Mouse (Mus musculus): ENCODE measurements around the gene Rpl35a.
"Not testable (repeated sequence)": the region's sequence is repeated elsewhere in the genome, so short reads cannot be mapped to it uniquely, and the experiment has no call there.

The Rpl35a gene

DNA sequence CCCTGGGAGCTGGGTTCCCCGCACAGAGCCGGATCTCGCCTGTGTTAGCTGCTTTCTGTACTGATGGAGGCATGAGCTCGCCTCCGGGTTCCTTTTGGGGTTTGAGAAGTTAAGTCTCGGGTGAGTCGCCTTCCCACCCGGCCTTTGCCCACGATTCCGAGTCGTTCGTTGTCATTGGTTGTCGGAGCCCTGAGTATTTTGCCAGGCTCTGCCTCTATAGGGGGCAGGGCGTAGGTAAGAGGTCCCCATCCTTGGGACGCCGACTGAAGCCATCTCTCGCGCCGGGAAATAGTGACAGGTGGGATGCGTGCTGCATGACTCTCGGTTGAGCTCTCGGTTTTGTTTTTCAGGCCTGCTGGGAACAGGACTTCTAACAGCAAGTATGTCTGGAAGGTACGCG, 533 bp downstream of the Rpl35a start:
- peak in 1 of 2 experiments; percentile 17 for DNase-seq

DNA sequence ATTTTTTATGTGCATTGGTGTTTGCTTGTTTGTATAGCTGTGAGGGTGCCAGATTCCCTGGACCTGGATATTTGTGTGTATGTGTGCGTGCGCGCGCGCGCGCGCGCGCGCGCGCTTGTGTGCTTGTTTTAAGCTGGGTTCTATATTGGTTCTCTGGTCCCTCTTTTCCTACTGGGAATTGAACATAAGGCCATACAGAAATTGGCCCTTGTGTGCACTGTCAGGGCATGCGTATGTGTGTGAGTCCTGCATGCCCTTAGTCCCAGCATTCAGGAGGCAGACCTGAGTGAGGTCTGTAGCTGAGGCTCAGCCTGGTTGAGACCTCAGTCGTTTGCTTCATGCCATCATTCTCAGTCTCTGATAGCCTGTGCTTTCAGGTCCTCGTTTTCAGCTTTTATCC, 1.8 kb downstream of the Rpl35a start:
- DNase-seq, result no peak

DNA sequence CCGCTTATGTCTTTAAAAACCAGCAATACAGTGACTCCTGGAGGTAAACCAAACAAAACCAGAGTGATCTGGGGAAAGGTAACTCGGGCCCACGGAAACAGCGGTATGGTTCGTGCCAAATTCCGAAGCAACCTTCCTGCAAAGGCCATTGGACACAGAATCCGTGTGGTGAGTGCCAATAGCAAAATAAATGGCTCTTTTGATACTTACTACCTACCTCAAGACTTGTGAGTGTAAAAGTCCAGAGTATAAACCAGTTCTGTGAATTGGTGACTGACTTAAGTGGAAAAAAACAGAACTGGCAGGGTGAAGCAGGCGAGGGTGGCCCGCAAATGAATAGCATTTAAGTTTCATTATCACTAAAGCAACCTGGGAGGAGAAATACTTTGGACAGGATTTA, 2.4 kb downstream of the Rpl35a start:
- DNase-seq, result not testable (repeated sequence)

DNA sequence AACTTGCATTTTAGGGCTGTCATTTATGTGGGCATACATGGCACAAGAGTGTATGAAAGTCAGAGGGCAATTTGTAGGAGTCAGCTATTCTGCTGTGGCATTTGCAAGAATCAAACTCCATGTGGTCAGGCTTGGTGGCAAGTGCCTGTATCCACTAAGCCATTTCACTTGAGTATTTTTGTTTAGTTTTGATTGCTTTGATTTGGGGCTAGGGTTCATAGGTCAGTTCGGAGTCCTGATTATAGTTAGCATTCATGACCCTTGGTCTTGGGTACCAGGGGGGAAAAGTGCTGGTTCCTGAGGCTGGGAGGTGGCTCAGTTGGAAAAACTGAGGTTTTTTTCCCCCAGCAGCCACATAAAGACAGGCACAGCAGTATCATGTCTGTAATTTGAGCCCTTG, 3.2 kb downstream of the Rpl35a start:
- DNase-seq, result no peak

DNA sequence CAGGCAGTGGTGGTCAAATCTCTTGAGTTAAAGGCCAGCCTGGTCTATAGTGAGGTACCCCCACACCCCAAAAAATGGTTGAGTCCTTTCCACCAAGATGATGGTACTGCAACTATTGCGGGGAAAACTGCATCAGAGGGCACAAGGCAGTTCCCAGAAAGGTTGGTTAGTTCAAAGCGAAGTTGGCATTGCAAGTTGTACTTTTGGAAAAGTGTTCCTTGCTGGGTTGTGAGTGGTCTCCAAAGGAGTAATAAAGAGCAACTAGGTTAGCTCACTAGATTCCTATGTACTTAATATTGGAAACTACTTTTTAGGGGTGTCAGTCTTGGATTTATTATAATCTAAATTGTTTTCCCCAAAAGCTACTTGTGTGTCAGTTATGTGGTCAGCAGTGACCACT, 4.7 kb downstream of the Rpl35a start:
- DNase-seq, result no peak

DNA sequence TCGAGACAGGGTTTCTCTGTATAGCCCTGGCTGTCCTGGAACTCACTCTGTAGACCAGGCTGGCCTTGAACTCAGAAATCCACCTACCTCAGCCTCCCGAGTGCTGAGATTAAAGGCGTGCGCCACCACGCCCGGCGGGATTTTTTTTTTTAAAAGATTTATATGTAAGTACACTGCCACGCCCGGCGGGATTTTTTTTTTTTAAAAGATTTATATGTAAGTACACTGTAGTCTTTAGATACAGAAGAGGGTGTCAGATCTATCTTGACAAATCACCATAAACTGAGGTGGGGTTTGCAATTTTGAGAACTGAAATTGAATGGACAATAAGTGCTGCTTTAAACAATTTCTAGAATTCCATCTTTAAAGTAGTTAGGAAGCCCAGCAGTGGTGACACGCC, 5.1 kb downstream of the Rpl35a start:
- no peak for DNase-seq

DNA sequence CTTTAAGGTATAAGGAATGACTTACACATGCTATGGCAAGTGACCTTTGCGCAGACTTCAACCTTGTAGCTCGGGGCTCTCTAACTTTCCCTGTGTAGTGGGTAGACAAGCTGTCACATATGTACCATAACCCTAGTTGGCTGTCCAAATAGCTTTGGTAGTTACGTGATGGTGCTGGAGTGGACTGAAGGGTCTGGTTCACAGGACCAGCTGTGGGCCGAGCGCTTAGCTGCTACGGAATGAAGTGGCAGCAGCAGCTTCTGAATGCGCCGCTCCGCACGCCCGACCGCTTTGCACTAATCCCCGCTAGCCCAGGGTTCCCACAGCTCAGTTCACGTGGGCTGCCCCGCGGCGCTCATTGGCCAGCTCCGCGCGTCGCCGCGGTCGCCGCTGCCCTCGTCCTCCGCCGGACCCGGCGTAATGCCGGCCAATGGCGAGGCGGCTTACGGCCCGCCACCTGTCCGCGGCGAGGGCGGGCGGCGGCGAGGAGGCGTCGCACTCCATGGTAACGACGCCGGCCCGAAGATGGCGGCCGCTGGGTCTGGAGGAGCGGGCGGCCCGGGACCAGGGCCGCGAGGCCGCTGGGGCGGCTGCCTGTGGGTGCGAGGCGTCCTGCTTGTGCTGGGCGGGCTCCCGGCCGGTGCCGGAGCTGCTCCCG, 5.9 kb downstream of the Rpl35a start, which contains the start of gene Lmln:
Gene Lmln (plus strand): TSS at position 498 of the 658 bp plus-strand sequence.
- DNase-seq, result peak; percentile 93 to 94

DNA sequence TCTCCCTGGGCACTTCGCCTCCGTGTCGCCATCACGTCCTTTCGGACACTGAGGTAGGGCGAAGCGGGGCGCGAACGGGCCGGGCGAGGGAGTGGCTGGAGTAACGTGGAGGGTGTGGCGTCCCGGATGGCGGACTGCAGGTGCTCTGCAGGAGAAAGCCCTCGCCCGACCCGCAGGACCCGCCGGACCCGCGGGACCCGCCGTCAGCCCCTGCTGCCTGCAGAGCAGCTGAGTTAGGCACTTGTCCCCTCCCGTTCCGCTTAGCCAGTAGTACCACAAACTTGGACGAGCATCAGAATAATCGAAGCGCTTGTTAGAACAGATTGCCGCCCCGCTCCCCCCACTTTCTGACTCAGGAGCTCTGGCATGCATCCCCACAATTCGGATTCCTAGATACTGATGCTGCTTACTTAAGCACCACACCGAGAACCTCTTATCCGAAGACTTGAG, 6.5 kb downstream of the Rpl35a start:
- DNase-seq, result peak in 1 of 2 experiments; percentile 74

DNA sequence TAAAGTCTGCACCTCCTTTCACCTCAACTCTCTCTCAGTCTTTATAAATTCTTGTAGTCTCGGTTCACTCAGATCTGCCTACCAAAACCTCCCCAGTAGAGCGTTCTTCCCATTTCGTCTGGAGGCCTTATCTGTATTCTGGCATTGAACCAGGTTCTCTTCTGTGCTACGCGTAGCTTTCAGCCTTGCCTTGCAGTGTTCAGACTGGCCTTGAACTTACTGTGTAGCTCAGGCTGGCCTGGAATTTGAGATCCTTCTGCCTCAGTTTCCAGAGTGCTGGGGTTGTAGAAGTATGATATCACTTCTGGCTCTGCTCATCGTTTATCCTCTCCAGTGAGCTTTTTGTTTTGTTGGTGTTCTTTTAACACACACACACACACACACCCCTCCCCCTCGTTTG, 7.0 kb downstream of the Rpl35a start:
- no peak for DNase-seq

DNA sequence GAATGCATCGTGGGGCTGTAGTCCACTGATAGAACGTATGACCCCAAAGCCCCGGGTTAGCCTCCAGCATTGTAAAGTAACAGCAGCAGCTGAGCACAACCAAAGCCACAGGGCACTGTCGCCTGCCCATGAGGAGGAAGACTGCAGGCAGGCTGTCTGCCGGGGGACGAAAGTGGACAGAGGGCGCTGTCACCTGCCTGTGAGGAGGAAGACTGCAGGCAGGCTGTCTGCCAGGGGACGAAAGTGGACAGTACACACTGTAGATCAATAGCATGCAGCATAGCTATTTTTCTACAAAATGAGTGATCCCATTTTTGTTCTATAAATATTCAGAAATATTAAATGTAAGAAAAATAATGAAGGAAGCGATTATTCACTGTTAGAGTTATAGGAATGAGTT, 8.4 kb downstream of the Rpl35a start:
- DNase-seq, result no peak

DNA sequence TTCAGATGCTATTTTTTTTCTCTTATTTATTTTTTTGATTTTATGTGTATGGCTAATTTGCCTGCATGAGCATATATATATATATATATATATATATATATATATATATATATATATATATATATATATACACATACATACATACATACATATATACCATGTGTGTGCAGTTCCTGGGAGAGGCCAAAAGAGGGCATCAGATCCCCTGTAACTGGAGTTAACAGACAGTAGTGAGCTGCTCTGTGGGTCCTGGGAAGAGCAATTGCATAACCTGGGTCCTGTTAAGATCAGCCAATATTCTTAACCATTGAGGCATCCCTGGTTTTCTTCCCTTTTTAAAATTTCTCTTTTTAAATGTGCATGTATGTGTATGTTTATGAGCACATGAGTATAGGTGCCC, 14.7 kb downstream of the Rpl35a start:
- DNase-seq, result no peak

DNA sequence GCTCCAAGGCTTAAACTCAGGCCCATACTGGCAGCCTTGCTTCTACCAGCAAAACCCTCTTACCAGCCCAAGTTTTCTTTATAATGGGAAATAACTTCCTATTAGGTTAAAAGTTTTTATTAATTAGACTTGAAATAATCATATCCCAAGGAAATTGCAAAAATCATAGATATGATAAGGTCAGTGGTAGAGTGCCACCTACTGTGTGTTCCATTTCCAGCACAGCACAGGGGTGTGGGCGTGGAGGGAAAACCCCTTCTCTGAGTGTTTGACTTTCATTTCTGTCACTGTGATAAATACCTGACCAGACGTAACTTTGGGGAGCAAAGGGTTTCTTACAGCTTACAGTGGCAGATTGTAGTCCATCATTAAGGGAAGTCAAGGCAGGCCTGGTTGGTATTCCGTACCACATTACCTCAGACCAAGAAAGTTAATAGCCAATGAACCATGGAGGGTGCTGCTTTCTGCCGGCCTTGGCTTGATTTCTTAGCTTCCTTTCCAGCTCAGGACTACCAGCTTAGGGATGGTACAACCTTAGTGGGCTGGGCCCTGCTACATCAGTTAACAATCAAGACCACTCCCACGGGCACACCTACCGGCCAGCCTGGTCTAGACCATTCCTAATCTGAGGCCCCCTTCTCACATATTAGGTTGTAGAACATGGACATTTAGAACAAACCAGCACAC, 16.8 kb downstream of the Rpl35a start:
- DNase-seq, result no peak

DNA sequence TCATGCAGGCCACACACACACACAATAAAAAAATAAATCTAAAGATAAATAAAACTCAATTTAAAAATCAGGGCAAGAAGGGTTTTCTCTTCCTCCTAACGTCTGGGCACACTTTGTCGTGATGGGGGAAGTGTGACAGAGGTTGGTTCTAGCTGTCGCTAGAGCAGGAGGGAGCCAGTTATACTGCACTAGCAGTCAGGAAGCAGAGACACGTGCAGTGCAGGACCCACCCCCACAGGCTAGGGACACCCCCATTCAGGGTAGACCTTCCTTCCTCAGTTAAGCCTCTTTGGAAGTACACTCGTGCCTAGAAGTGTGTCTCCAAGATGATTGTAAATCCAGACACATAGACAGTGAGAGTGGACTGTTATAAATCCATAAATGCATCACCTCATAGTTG, 18.7 kb downstream of the Rpl35a start:
- no peak for DNase-seq

DNA sequence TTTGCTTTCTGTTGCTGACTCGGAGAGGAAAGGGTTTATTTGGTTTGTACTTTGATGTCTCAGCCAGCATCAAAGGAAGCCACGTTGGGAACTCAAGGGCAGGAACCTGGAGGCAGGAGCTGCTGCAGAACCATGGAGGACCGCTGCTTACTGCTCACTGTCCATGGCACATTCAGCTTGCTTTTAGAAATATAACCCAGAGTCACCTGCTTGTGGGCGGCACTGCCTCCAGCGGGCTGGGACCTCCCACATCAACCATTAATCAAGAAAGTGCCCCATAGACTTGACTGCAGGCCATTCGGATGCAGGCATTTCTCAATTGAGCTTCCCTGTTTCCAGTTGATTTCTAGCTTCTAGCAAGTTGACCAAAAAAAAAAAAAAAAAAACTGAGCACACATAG, 19.8 kb downstream of the Rpl35a start:
- no peak for DNase-seq

DNA sequence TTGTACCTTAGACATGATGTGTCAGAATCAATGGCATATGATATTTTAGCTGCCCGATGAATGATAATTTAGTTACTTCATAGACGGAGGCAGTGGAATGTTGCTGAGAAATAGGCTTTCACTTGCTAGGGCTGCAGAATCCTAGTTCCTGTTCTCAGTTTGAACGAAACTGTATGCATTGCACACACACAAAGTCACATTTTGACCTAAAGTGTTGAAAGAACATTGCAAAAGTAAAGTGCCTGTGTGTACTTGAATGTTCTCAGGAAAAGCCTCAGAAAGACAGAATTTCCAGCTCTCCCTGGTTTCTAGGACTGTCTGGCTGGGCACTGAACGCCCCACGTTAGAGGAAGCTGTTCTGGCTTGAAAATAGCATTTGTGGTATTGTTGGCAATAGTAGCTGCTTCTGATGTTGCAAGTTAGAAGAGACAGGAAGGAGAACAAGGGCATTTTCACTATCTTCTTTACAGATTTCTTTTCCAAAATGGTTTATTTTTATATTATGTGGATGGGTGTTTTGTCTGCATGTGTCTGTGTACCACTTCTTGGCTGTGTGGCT, 20.9 kb downstream of the Rpl35a start:
- no peak for DNase-seq

DNA sequence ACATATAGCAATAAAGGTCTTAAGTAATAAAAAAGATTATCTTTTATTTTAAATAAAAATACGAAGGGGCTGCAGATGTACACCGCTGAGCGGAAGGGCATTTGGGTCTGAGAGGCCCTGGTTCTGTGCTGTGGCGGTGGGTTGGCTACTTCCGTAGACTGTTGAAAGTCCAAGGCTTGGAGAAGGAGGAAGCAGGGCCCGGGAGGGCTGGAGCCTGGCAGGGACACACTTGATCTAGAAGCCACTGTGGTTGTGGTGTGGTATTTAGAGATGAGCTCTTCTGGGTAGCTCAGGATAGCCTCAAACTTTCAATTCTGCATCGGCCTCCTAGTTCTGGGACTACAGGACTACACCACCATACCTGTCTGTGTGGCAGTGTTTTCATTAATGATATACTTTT, 23.8 kb downstream of the Rpl35a start:
- no peak for DNase-seq

DNA sequence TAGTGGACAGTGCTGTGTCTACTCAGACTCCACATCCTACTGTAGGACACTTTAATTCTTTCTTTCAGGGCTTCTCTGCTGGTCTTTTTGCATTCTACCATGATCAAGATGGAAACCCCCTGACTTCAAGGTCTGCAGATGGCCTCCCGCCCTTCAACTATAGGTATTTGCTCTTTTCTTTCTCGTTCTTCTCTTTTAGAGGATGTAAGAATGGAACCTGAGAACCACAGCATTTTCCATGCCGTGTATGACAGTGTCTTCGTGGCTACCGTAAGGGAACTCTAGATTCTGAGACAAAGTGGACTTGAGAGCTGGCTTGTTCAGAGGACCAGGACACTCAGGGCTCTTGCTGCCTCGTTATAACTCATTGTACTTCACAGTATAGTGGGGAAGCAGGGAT, 26.7 kb downstream of the Rpl35a start:
- no peak for DNase-seq

DNA sequence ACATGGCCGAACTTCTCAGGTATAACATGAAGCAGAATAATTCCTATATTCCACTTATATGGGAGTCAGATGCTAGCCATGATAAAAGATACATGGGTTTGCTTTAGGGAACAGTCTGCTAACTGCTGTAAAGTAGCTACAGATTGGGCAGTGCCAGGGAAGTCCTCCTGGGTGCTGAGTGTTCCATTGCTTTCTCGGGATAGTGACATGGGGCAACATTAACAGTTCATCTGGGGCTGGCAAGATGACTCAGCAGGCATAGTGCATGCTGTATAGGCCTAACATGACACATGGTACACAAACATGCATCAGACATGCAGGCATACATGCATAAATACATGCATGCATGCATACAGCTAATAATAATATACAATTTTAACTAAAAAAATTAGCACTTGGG, 27.7 kb downstream of the Rpl35a start:
- DNase-seq, result no peak

DNA sequence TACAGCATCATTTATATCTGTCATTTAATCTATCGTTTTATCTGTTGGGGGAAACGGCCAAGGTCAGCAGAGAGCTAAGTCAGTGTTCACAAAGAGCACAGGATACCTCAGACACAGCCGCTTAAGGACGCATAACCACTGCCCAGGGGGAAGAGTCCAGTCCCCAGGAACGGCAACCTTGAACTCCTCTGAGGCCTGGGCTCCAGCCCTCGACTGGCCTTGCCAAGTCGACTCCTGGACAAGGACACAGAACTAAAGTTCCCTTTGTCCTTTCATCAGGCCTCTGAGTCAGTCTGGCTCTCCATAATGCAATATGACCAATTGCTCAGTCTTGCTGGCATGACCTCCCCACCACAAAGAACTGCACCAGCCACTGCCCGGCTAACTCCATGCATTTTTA, 29.4 kb downstream of the Rpl35a start:
- DNase-seq, result no peak

Data from cerebellum, adult 18-20 months (tissue).